22 mouse cellular contexts compared by ENCODE assay signal in the genomic region with DNA sequence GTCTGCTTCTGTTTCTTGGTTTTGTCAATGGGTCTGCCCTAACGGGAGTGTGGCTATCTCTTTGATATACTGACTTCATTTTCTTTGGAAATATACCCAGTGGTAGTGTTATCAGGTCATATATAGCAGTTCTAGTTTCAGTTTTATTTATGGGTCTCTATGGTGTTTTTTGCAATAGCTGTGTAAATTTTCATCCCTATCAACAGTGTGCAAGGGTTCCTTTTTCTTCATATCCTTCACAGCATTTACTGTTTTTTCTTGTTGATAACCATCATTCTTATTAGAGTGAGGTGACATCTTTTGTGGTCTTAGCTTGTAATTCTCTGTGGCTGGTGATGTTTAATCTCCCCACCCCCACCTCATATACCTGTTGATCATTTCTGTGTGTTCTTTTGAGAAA.
"Had no signal": no experiment of that assay in that cellular context is flagged by ENCODE, and none has a peak within 500 bp of the region (broad histone marks: within the 10 kb centered on the region; RNA-seq: fewer than 3 reads in every experiment).

No protein-coding gene starts in this region.

- H3K27me3 ChIP-seq: lung, embryonic 15.5 days; megakaryocyte, embryonic 14.5 days; midbrain, embryonic 12.5 days; neural tube, embryonic 13.5 days; neural tube, embryonic 15.5 days; stomach, embryonic 15.5 days had no signal

- H3K4me1 ChIP-seq: lung, embryonic 15.5 days; midbrain, embryonic 10.5 days; midbrain, embryonic 12.5 days; neural tube, embryonic 13.5 days; neural tube, embryonic 15.5 days; stomach, embryonic 15.5 days had no signal

- H3K9me3 ChIP-seq: lung, embryonic 15.5 days; midbrain, embryonic 10.5 days; midbrain, embryonic 12.5 days; neural tube, embryonic 13.5 days; neural tube, embryonic 15.5 days; stomach, embryonic 15.5 days had no signal

- DNase-seq: lung, adult 2 months; lung, postnatal 14 days; lung, postnatal 36 days; midbrain, embryonic 14.5 days; retina, postnatal 1 day; right cerebral cortex, adult 18-20 months; right cerebral cortex, postnatal 14 days; thymus, adult 2 months; thymus, postnatal 25 days; thymus, postnatal 4 days had no signal

- H3K27ac ChIP-seq: lung, embryonic 15.5 days; macrophage; midbrain, embryonic 10.5 days; midbrain, embryonic 12.5 days; neural tube, embryonic 13.5 days; neural tube, embryonic 15.5 days; stomach, embryonic 15.5 days; stomach, postnatal 0 days had no signal

- ATAC-seq: lung, postnatal 0 days; midbrain, embryonic 16.5 days had no signal

- H3K36me3 ChIP-seq: lung, embryonic 15.5 days; midbrain, embryonic 10.5 days; midbrain, embryonic 12.5 days; neural tube, embryonic 13.5 days; neural tube, embryonic 15.5 days; stomach, embryonic 15.5 days had no signal

- H3K4me3 ChIP-seq: lung, embryonic 15.5 days; megakaryocyte, embryonic 14.5 days; midbrain, embryonic 10.5 days; midbrain, embryonic 12.5 days; myocyte; neural tube, embryonic 13.5 days; neural tube, embryonic 15.5 days; stomach, embryonic 15.5 days had no signal
